Mouse (Mus musculus): Measurements from ENCODE around the gene Lmbr1l. TPM values are rescaled to one million over a fixed set of nuclear protein-coding genes. Genes with fewer than 3 reads are reported as not detected.

Lmbr1l gene
- polyA plus RNA-seq, 1 experiment from 2014 or later, result 13.9 TPM

GRCm38 (mm10) chr15:98914903-98915302 is 3.1 kb downstream of the Lmbr1l start:
- ATAC-seq (replicated peaks; ENCODE audit: extremely low read depth, insufficient read depth, low FRiP score), result no peak

GRCm38 (mm10) chr15:98904692-98905091 is 13.3 kb downstream of the Lmbr1l start:
- Histone ChIP-seq H3K9me3 (replicated peaks; ENCODE audit: control insufficient read depth, low read length) (no peaks in the 10 kb centered on the region), H3K27ac (ENCODE audit: low read length) (no peak overlapping the region), H3K4me1 (ENCODE audit: control insufficient read depth, insufficient read depth, low read length) (no peaks in the 10 kb centered on the region), H3K4me2 (ENCODE audit: low read depth, low read length) (no peak overlapping the region), H3K36me3 (ENCODE audit: control insufficient read depth, insufficient read depth) (peaks cover 31% of the 10 kb centered on the region), H3K27me3 (ENCODE audit: control insufficient read depth, insufficient read depth, low read length) (peaks cover 5% of the 10 kb centered on the region), H3K4me3 (ENCODE audit: low read length) (no peak overlapping the region), H3K9ac (ENCODE audit: low read length) (no peak overlapping the region)
- ATAC-seq (replicated peaks; ENCODE audit: extremely low read depth, insufficient read depth, low FRiP score), result no peak
- 34% methylated on average over 10 of the region's 10 CpGs for WGBS

More at GRCm38 (mm10) chr15:98914903-98915302, 3.1 kb downstream of the Lmbr1l start:
- Histone ChIP-seq H3K4me3 (ENCODE audit: low read length) (no peak overlapping the region), H3K36me3 (ENCODE audit: control insufficient read depth, insufficient read depth) (peaks cover 25% of the 10 kb centered on the region), H3K4me1 (ENCODE audit: control insufficient read depth, insufficient read depth, low read length) (peaks cover 10% of the 10 kb centered on the region), H3K9ac (ENCODE audit: low read length) (no peak overlapping the region), H3K9me3 (replicated peaks; ENCODE audit: control insufficient read depth, low read length) (no peaks in the 10 kb centered on the region), H3K27ac (ENCODE audit: low read length) (no peak overlapping the region), H3K4me2 (ENCODE audit: low read depth, low read length) (no peak overlapping the region), H3K27me3 (ENCODE audit: control insufficient read depth, insufficient read depth, low read length) (no peaks in the 10 kb centered on the region)
- WGBS, result 89% methylated on average over 6 of the region's 6 CpGs

- Histone ChIP-seq H3K4me3 (ENCODE audit: low read length) (no peak overlapping the region), H3K36me3 (ENCODE audit: control insufficient read depth, insufficient read depth) (peaks cover 19% of the 10 kb centered on the region), H3K27me3 (ENCODE audit: control insufficient read depth, insufficient read depth, low read length) (peaks cover 21% of the 10 kb centered on the region), H3K4me2 (ENCODE audit: low read depth, low read length) (no peak overlapping the region), H3K27ac (ENCODE audit: low read length) (no peak overlapping the region), H3K9ac (ENCODE audit: low read length) (no peak overlapping the region), H3K4me1 (ENCODE audit: control insufficient read depth, insufficient read depth, low read length) (peaks cover 7% of the 10 kb centered on the region), H3K9me3 (replicated peaks; ENCODE audit: control insufficient read depth, low read length) (no peaks in the 10 kb centered on the region)
- no peak for ATAC-seq (replicated peaks; ENCODE audit: extremely low read depth, insufficient read depth, low FRiP score)
- WGBS, result 72% methylated on average over 2 of the region's 2 CpGs
These were observed 15.4 kb downstream of the Lmbr1l start for GRCm38 (mm10) chr15:98902600-98902999.

- Histone ChIP-seq H3K4me2 (ENCODE audit: low read depth, low read length) (no peak overlapping the region), H3K27ac (ENCODE audit: low read length) (no peak overlapping the region), H3K36me3 (ENCODE audit: control insufficient read depth, insufficient read depth) (peaks cover 11% of the 10 kb centered on the region; the same call in 1 of the 2 replicates), H3K27me3 (ENCODE audit: control insufficient read depth, insufficient read depth, low read length) (peaks cover 32% of the 10 kb centered on the region), H3K9me3 (replicated peaks; ENCODE audit: control insufficient read depth, low read length) (no peaks in the 10 kb centered on the region), H3K4me3 (ENCODE audit: low read length) (no peak overlapping the region), H3K9ac (ENCODE audit: low read length) (no peak overlapping the region), H3K4me1 (ENCODE audit: control insufficient read depth, insufficient read depth, low read length) (peaks cover 12% of the 10 kb centered on the region)
- no peak for ATAC-seq (replicated peaks; ENCODE audit: extremely low read depth, insufficient read depth, low FRiP score)
- WGBS, result 37% methylated on average over 1 of the region's 1 CpGs
These were observed 16.5 kb downstream of the Lmbr1l start for GRCm38 (mm10) chr15:98901530-98901929.

- Histone ChIP-seq H3K4me3 (ENCODE audit: low read length) (peak within 1 kb of the TSS; percentile 41), H3K36me3 (ENCODE audit: control insufficient read depth, insufficient read depth) (no peaks in the 10 kb centered on the region; the same call in 1 of the 2 replicates), H3K27ac (ENCODE audit: low read length) (no peak within 1 kb of the TSS), H3K9ac (ENCODE audit: low read length) (peak within 1 kb of the TSS; percentile 11), H3K27me3 (ENCODE audit: control insufficient read depth, insufficient read depth, low read length) (peaks cover 61% of the 10 kb centered on the region), H3K4me2 (ENCODE audit: low read depth, low read length) (peak within 1 kb of the TSS; percentile 60), H3K4me1 (ENCODE audit: control insufficient read depth, insufficient read depth, low read length) (peaks cover 33% of the 10 kb centered on the region), H3K9me3 (replicated peaks; ENCODE audit: control insufficient read depth, low read length) (no peaks in the 10 kb centered on the region)
- ATAC-seq (replicated peaks; ENCODE audit: extremely low read depth, insufficient read depth, low FRiP score), result 0 out of 2 replicates have a peak, but pooled peaks have one; percentile 12
- WGBS, result 3% methylated on average over 41 of the region's 41 CpGs
These were observed 19.9 kb downstream of the Lmbr1l start, which contains the start of gene Dhh for GRCm38 (mm10) chr15:98897928-98898800. TSS of gene Dhh (minus strand) at chr15:98898540.

GRCm38 (mm10) chr15:98897495-98897894 is 20.5 kb downstream of the Lmbr1l start:
- H3K4me3 ChIP-seq (ENCODE audit: low read length), result peak overlapping the region; percentile 41
- no peak overlapping the region for H3K9ac ChIP-seq (ENCODE audit: low read length)
- peaks cover 33% of the 10 kb centered on the region for H3K4me1 ChIP-seq (ENCODE audit: control insufficient read depth, insufficient read depth, low read length)
- WGBS, result 12% methylated on average over 10 of the region's 10 CpGs
- 0 out of 2 replicates have a peak, but pooled peaks have one; percentile 20 for ATAC-seq (replicated peaks; ENCODE audit: extremely low read depth, insufficient read depth, low FRiP score)
- H3K4me2 ChIP-seq (ENCODE audit: low read depth, low read length), result peak overlapping the region; percentile 60
- H3K27ac ChIP-seq (ENCODE audit: low read length), result no peak overlapping the region
- no peaks in the 10 kb centered on the region for H3K9me3 ChIP-seq (replicated peaks; ENCODE audit: control insufficient read depth, low read length)
- H3K36me3 ChIP-seq (ENCODE audit: control insufficient read depth, insufficient read depth), result no peaks in the 10 kb centered on the region
- peaks cover 65% of the 10 kb centered on the region for H3K27me3 ChIP-seq (ENCODE audit: control insufficient read depth, insufficient read depth, low read length)

GRCm38 (mm10) chr15:98895635-98896589 is 22.1 kb downstream of the Lmbr1l start:
- H3K4me3 ChIP-seq (ENCODE audit: low read length), result peak overlapping the region; percentile 50
- 0 out of 2 replicates have a peak, but pooled peaks have one; percentile 5 for ATAC-seq (replicated peaks; ENCODE audit: extremely low read depth, insufficient read depth, low FRiP score)
- peaks cover 33% of the 10 kb centered on the region for H3K4me1 ChIP-seq (ENCODE audit: control insufficient read depth, insufficient read depth, low read length)
- H3K27ac ChIP-seq (ENCODE audit: low read length), result peak overlapping the region; percentile 37; the same call in 1 of the 2 replicates
- no peaks in the 10 kb centered on the region for H3K36me3 ChIP-seq (ENCODE audit: control insufficient read depth, insufficient read depth)
- H3K9ac ChIP-seq (ENCODE audit: low read length), result peak overlapping the region; percentile 70
- H3K4me2 ChIP-seq (ENCODE audit: low read depth, low read length), result peak overlapping the region; percentile 99
- WGBS, result 5% methylated on average over 41 of the region's 41 CpGs
- no peaks in the 10 kb centered on the region for H3K9me3 ChIP-seq (replicated peaks; ENCODE audit: control insufficient read depth, low read length)
- H3K27me3 ChIP-seq (ENCODE audit: control insufficient read depth, insufficient read depth, low read length), result peaks cover 65% of the 10 kb centered on the region

- peak overlapping the region; percentile 99 for H3K4me2 ChIP-seq (ENCODE audit: low read depth, low read length)
- peak overlapping the region; percentile 66 for H3K4me3 ChIP-seq (ENCODE audit: low read length)
- peaks cover 33% of the 10 kb centered on the region for H3K4me1 ChIP-seq (ENCODE audit: control insufficient read depth, insufficient read depth, low read length)
- no peaks in the 10 kb centered on the region for H3K9me3 ChIP-seq (replicated peaks; ENCODE audit: control insufficient read depth, low read length)
- H3K27ac ChIP-seq (ENCODE audit: low read length), result no peak overlapping the region
- no peaks in the 10 kb centered on the region for H3K36me3 ChIP-seq (ENCODE audit: control insufficient read depth, insufficient read depth)
- WGBS, result 9% methylated on average over 38 of the region's 38 CpGs
- H3K9ac ChIP-seq (ENCODE audit: low read length), result peak overlapping the region; percentile 70
- peaks cover 61% of the 10 kb centered on the region for H3K27me3 ChIP-seq (ENCODE audit: control insufficient read depth, insufficient read depth, low read length)
- no peak for ATAC-seq (replicated peaks; ENCODE audit: extremely low read depth, insufficient read depth, low FRiP score)
These were observed 23.0 kb downstream of the Lmbr1l start for GRCm38 (mm10) chr15:98894746-98895634.

Data from heart, embryonic 16.5 days (tissue).